Mouse (Mus musculus) CD8-positive naive resting alpha-beta T cell, adult 2 months (primary cell): ENCODE measurements around the gene Toe1.

ENCODE experiments used
- DNase-seq, 2 experiments: peaks; one replicate each; pipeline ENCODE4 v3.0.0; 2022; ENCODE audit warnings: low read depth in 2 of 2, low spot score in 2 of 2

Gene Toe1

GRCm38 (mm10) chr4:116794273-116794672 lies 13.2 kb downstream of the Toe1 start:
- no peak for DNase-seq

- DNase-seq: no peak
Measured at GRCm38 (mm10) chr4:116792453-116792852, 15.0 kb downstream of the Toe1 start.

- DNase-seq: peak; percentile 75 to 82
Measured at GRCm38 (mm10) chr4:116788956-116789355, 18.5 kb downstream of the Toe1 start.

- DNase-seq: no peak
Measured at GRCm38 (mm10) chr4:116787985-116788760, 19.3 kb downstream of the Toe1 start.

GRCm38 (mm10) chr4:116786587-116786986 lies 20.9 kb downstream of the Toe1 start:
- no peak for DNase-seq

GRCm38 (mm10) chr4:116782171-116782570 lies 25.3 kb downstream of the Toe1 start:
- DNase-seq: no peak

- DNase-seq: no peak
Measured at GRCm38 (mm10) chr4:116781366-116781765, 26.1 kb downstream of the Toe1 start.

- DNase-seq: no peak
Measured at GRCm38 (mm10) chr4:116780541-116780940, 26.9 kb downstream of the Toe1 start.

- no peak for DNase-seq
Measured at GRCm38 (mm10) chr4:116777079-116777478, 30.4 kb downstream of the Toe1 start.

- no peak for DNase-seq
Measured at GRCm38 (mm10) chr4:116776391-116776790, 31.0 kb downstream of the Toe1 start.

GRCm38 (mm10) chr4:116769060-116769459 lies 38.4 kb downstream of the Toe1 start:
- no peak for DNase-seq

GRCm38 (mm10) chr4:116768510-116768909 lies 38.9 kb downstream of the Toe1 start:
- DNase-seq: no peak

GRCm38 (mm10) chr4:116764001-116764400 lies 43.4 kb downstream of the Toe1 start:
- DNase-seq: no peak

GRCm38 (mm10) chr4:116761914-116762313 lies 45.5 kb downstream of the Toe1 start:
- DNase-seq: no peak

- no peak for DNase-seq
Measured at GRCm38 (mm10) chr4:116749750-116750149, 57.7 kb downstream of the Toe1 start.
